Mouse (Mus musculus) MEL (cell line): ENCODE results near the gene Bcat1. TPM values are rescaled to one million over a fixed set of nuclear protein-coding genes. Genes with fewer than 3 reads are reported as not detected.

Source experiments
- DNase-seq: peaks from one replicate; pipeline ENCODE4 v3.0.0; 2011; ENCODE audit warnings: low read depth, low spot score
- H3K27ac ChIP-seq: 2 replicates; pipeline ENCODE4 v1.5.1; 2012; ENCODE audit warnings: low read depth, mild to moderate bottlenecking, control low read depth, low read length, moderate library complexity; ENCODE audit not compliant: control insufficient read depth
- H3K27me3 ChIP-seq, 2 experiments: fragments of 150-350 bp in 1 of 2; sonication (generic) in 1 of 2; 2 replicates each; pipeline ENCODE4 v1.6.1; 2012; ENCODE audit warnings: low read length in 2 of 2, mild to moderate bottlenecking in 2 of 2, improper control_type of control experiment in 1 of 2, moderate library complexity in 1 of 2; ENCODE audit not compliant: insufficient read depth in 2 of 2, control insufficient read depth in 1 of 2
- H3K36me3 ChIP-seq, 2 experiments: 2 replicates each; pipeline ENCODE4 v1.6.1; 2012 to 2014; ENCODE audit warnings: low read length in 2 of 2, improper control_type of control experiment in 1 of 2, inconsistent platforms in 1 of 2, mild to moderate bottlenecking in 1 of 2; ENCODE audit not compliant: insufficient read depth in 2 of 2, control insufficient read depth in 1 of 2
- H3K4me1 ChIP-seq, 2 experiments: fragments of 150-350 bp in 1 of 2; sonication (generic) in 1 of 2; 2 replicates each; pipeline ENCODE4 v1.6.1; 2012; ENCODE audit warnings: low read length in 2 of 2, improper control_type of control experiment in 1 of 2, mild to moderate bottlenecking in 1 of 2; ENCODE audit not compliant: insufficient read depth in 2 of 2, control insufficient read depth in 1 of 2
- H3K4me3 ChIP-seq, 2 experiments: fragments of 150-350 bp in 1 of 2; sonication (generic) in 1 of 2; 2 replicates each; pipeline ENCODE4 v1.5.1; 2012; ENCODE audit warnings: low read depth in 2 of 2, low read length in 2 of 2, mild to moderate bottlenecking in 2 of 2, moderate library complexity in 2 of 2, control low read depth in 1 of 2, improper control_type of control experiment in 1 of 2; ENCODE audit not compliant: control insufficient read depth in 1 of 2, insufficient read depth in 1 of 2
- H3K79me2 ChIP-seq: 2 replicates; pipeline ENCODE4 v1.6.1; 2012; ENCODE audit warnings: mild to moderate bottlenecking, low read length, moderate library complexity; ENCODE audit not compliant: control insufficient read depth, poor library complexity, insufficient read depth
- H3K9ac ChIP-seq: 2 replicates; pipeline ENCODE4 v1.6.1; 2012; ENCODE audit warnings: low read depth, mild to moderate bottlenecking, control low read depth, low read length, moderate library complexity; ENCODE audit not compliant: control insufficient read depth, poor library complexity, severe bottlenecking
- H3K9me3 ChIP-seq: fragments of 150-350 bp; sonication (generic); replicated peaks from 2 replicates; pipeline ENCODE4 v1.6.1; 2012; ENCODE audit warnings: mild to moderate bottlenecking, low read length, improper control_type of control experiment, moderate library complexity; ENCODE audit not compliant: insufficient read depth
- BHLHE40 ChIP-seq: IDR thresholded peaks from 2 replicates; pipeline ENCODE4 v1.6.1; 2012; ENCODE audit warnings: low read depth, mild to moderate bottlenecking, inconsistent platforms, low read length, improper control_type of control experiment, borderline replicate concordance
- CHD1 ChIP-seq: IDR thresholded peaks from 2 replicates; pipeline ENCODE4 v1.6.1; 2012; ENCODE audit warnings: low read depth, mild to moderate bottlenecking, inconsistent platforms, low read length, improper control_type of control experiment
- CHD2 ChIP-seq: IDR thresholded peaks from 2 replicates; pipeline ENCODE4 v1.6.1; 2011; ENCODE audit warnings: low read length, improper control_type of control experiment
- CTCF ChIP-seq, 3 experiments: IDR thresholded peaks in 2 of 3; conservative IDR thresholded peaks in 1 of 3; 2 replicates each; pipeline ENCODE4 v1.5.1; 2011 to 2012; ENCODE audit warnings: low read length in 3 of 3, low read depth in 2 of 3, mild to moderate bottlenecking in 2 of 3, improper control_type of control experiment in 1 of 3, inconsistent platforms in 1 of 3, mixed read lengths in 1 of 3, moderate library complexity in 1 of 3; ENCODE audit not compliant: control insufficient read depth in 1 of 3, insufficient read depth in 1 of 3, poor library complexity in 1 of 3, severe bottlenecking in 1 of 3
- E2F4 ChIP-seq: IDR thresholded peaks from 2 replicates; pipeline ENCODE4 v1.6.1; 2011; ENCODE audit warnings: low read depth, low read length, improper control_type of control experiment, borderline replicate concordance
- ELF1 ChIP-seq: IDR thresholded peaks from 2 replicates; pipeline ENCODE4 v1.6.1; 2014; ENCODE audit warnings: low read depth, mild to moderate bottlenecking, inconsistent platforms, low read length, improper control_type of control experiment, moderate library complexity
- ETS1 ChIP-seq: IDR thresholded peaks from 2 replicates; pipeline ENCODE4 v1.6.1; 2012; ENCODE audit warnings: low read depth, mild to moderate bottlenecking, inconsistent platforms, low read length, improper control_type of control experiment, moderate library complexity
- GABPA ChIP-seq: IDR thresholded peaks from 2 replicates; pipeline ENCODE4 v1.6.1; 2012; ENCODE audit warnings: low read depth, mild to moderate bottlenecking, inconsistent platforms, low read length, improper control_type of control experiment, moderate library complexity
- GATA1 ChIP-seq: IDR thresholded peaks from 2 replicates; pipeline ENCODE4 v1.6.1; 2011; ENCODE audit warnings: low read depth, low read length, improper control_type of control experiment
- HCFC1 ChIP-seq: IDR thresholded peaks from 2 replicates; pipeline ENCODE4 v1.6.1; 2012; ENCODE audit warnings: low read depth, mild to moderate bottlenecking, inconsistent platforms, low read length, improper control_type of control experiment, moderate library complexity
- JUND ChIP-seq: IDR thresholded peaks from 2 replicates; pipeline ENCODE4 v1.6.1; 2011; ENCODE audit warnings: low read depth, mild to moderate bottlenecking, improper control_type of control experiment, low read length
- KAT2A ChIP-seq: conservative IDR thresholded peaks from 2 replicates; pipeline ENCODE4 v1.6.1; 2012; ENCODE audit warnings: low read depth, low read length, improper control_type of control experiment, inconsistent platforms
- MAX ChIP-seq: IDR thresholded peaks from 2 replicates; pipeline ENCODE4 v1.6.1; 2011; ENCODE audit warnings: low read length, improper control_type of control experiment
- MXI1 ChIP-seq: IDR thresholded peaks from 2 replicates; pipeline ENCODE4 v1.6.1; 2011; ENCODE audit warnings: mild to moderate bottlenecking, low read depth, low read length, improper control_type of control experiment
- MYB ChIP-seq: IDR thresholded peaks from 2 replicates; pipeline ENCODE4 v1.6.1; 2011; ENCODE audit warnings: mild to moderate bottlenecking, low read depth, low read length, improper control_type of control experiment
- MYC ChIP-seq: IDR thresholded peaks from 2 replicates; pipeline ENCODE4 v1.6.1; 2011; ENCODE audit warnings: low read depth, mild to moderate bottlenecking, low read length, improper control_type of control experiment, moderate library complexity
- POLR2A ChIP-seq, 2 experiments: IDR thresholded peaks; 2 replicates each; pipeline ENCODE4 v1.6.1; 2011 to 2012; ENCODE audit warnings: low read length in 2 of 2, mild to moderate bottlenecking in 2 of 2, control low read depth in 1 of 2, improper control_type of control experiment in 1 of 2, low read depth in 1 of 2, moderate library complexity in 1 of 2; ENCODE audit not compliant: control insufficient read depth in 1 of 2, insufficient read depth in 1 of 2, poor library complexity in 1 of 2
- POLR2AphosphoS2 ChIP-seq: IDR thresholded peaks from 2 replicates; pipeline ENCODE4 v1.6.1; 2011; ENCODE audit warnings: low read length, improper control_type of control experiment
- RAD21 ChIP-seq: IDR thresholded peaks from 2 replicates; pipeline ENCODE4 v1.6.1; 2011; ENCODE audit warnings: mild to moderate bottlenecking, low read depth, low read length, improper control_type of control experiment
- RCOR1 ChIP-seq: IDR thresholded peaks from 2 replicates; pipeline ENCODE4 v1.6.1; 2012; ENCODE audit warnings: low read depth, mild to moderate bottlenecking, inconsistent platforms, low read length, improper control_type of control experiment
- SMC3 ChIP-seq: IDR thresholded peaks from 2 replicates; pipeline ENCODE4 v1.6.1; 2011; ENCODE audit warnings: low read depth, low read length, improper control_type of control experiment
- TCF12 ChIP-seq: IDR thresholded peaks from 2 replicates; pipeline ENCODE4 v1.6.1; 2014; ENCODE audit warnings: low read depth, mild to moderate bottlenecking, inconsistent platforms, low read length, improper control_type of control experiment, moderate library complexity
- USF1 ChIP-seq: IDR thresholded peaks from 2 replicates; pipeline ENCODE4 v1.6.1; 2014; ENCODE audit warnings: low read depth, mild to moderate bottlenecking, inconsistent platforms, low read length, improper control_type of control experiment, moderate library complexity
- ZC3H11A ChIP-seq: IDR thresholded peaks from 2 replicates; pipeline ENCODE4 v1.6.1; 2012; ENCODE audit warnings: low read depth, mild to moderate bottlenecking, inconsistent platforms, low read length, improper control_type of control experiment
- ZKSCAN1 ChIP-seq: IDR thresholded peaks from 2 replicates; pipeline ENCODE4 v1.6.1; 2012; ENCODE audit warnings: low read depth, mild to moderate bottlenecking, inconsistent platforms, low read length, improper control_type of control experiment, moderate library complexity
- ZNF384 ChIP-seq: IDR thresholded peaks from 2 replicates; pipeline ENCODE4 v1.6.1; 2012; ENCODE audit warnings: low read depth, mild to moderate bottlenecking, inconsistent platforms, low read length, improper control_type of control experiment
- polyA plus RNA-seq, 2 experiments: library from polyadenylated mRNA; stranded (reverse) in 1 of 2; unstranded in 1 of 2; fragments of >175 nt in 1 of 2; fragments of >200 nt in 1 of 2; gene quantifications; 2 replicates each; pipeline versions ENCODE4 v1.2.1 to v1.2.4; 2012; ENCODE audit warnings: low replicate concordance in 2 of 2, low read depth in 1 of 2; ENCODE audit not compliant: insufficient read length in 2 of 2, insufficient read depth in 1 of 2, missing spikeins in 1 of 2
- total RNA-seq: library from RNA; depleted of rRNA; stranded (reverse); fragments of 300-350 nt; gene quantifications from 2 replicates; pipeline ENCODE4 v1.2.3, GENCODE M21; 2012

Gene Bcat1
- total and polyA plus RNA-seq, 3 experiments: not detected

GRCm38 (mm10) chr6:145003459-145003858 lies 72.5 kb downstream of the Bcat1 start:
- DNase-seq: no peak
- Histone ChIP-seq H3K9me3 (no peaks in the 10 kb centered on the region), H3K36me3 (no peaks in the 10 kb centered on the region), H3K27me3 (no peaks in the 10 kb centered on the region), H3K9ac (no peak overlapping the region), H3K79me2 (no peaks in the 10 kb centered on the region), H3K4me3 (no peak overlapping the region), H3K27ac (no peak overlapping the region), H3K4me1 (no peaks in the 10 kb centered on the region)
- TF ChIP-seq MYB (no peak), MYC (no peak), POLR2AphosphoS2 (no peak), ELF1 (no peak), RAD21 (no peak), MAX (no peak), MXI1 (no peak), CHD1 (no peak), TCF12 (no peak), CTCF (IDR thresholded peaks at IDR 0.05 in 2 of 3, conservative IDR thresholded peaks at IDR 0.05 in 1 of 3; ENCODE audit: control insufficient read depth in 1 of 3, insufficient read depth in 1 of 3, low read depth in 2 of 3, low read length in 3 of 3, poor library complexity in 1 of 3, severe bottlenecking in 1 of 3) (no peak), BHLHE40 (no peak), CHD2 (no peak)

DNA sequence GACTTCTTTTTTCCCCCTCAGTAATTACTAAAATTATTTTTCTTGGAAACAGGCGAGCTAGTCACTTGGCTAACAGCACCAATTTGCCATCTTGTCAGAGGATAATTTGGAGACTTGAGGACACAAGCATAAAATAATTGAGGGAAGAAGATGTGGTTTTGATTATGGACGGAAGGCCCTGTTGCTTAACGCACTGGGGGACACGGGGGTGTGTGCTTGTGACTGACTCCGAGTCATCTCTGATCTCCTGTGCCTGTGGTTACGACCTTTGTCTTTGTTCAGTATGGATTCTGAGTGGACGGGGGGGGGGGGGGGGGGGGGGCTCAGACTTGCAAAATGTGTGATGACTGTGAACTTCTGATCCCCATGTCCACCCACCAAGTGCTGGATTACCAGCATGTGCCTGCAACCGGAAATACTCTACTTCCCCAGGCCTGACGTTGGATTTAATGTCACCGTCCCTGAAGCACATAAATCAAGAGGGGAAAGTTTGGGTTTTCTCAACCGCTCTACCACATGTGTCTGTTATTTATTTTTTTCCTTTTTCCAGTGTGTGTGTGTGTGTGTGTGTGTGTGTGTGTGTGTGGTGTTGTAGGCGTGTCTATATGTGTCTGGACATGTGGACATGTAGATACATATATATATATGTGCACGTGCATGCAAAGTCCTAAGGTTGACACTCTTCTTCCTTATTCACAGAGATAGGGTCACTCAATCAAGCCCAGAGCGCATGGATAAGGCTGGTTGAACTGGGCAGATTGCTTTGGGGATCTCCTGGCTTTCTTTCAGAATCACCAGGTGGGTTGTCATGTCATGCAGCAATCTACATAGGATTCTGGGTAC lies 73.7 kb downstream of the Bcat1 start:
- no peak for DNase-seq

GRCm38 (mm10) chr6:145001493-145001892 lies 74.5 kb downstream of the Bcat1 start:
- H3K4me3 ChIP-seq: no peak overlapping the region
- no peak overlapping the region for H3K27ac ChIP-seq
- DNase-seq: no peak
- H3K9ac ChIP-seq: no peak overlapping the region
- no peaks in the 10 kb centered on the region for H3K27me3 ChIP-seq
- H3K79me2 ChIP-seq: no peaks in the 10 kb centered on the region
- no peaks in the 10 kb centered on the region for H3K4me1 ChIP-seq
- H3K9me3 ChIP-seq: no peaks in the 10 kb centered on the region
- H3K36me3 ChIP-seq: no peaks in the 10 kb centered on the region
- TF ChIP-seq MXI1 (no peak), RCOR1 (no peak), ZNF384 (no peak), MYC (no peak), JUND (no peak), SMC3 (no peak), POLR2A (IDR thresholded peaks at IDR 0.05; ENCODE audit: control insufficient read depth in 1 of 2, insufficient read depth in 1 of 2, low read depth in 1 of 2, low read length in 2 of 2, poor library complexity in 1 of 2) (no peak), HCFC1 (no peak), MYB (no peak), MAX (no peak), ZC3H11A (no peak), GATA1 (no peak), TCF12 (no peak), POLR2AphosphoS2 (no peak), GABPA (no peak), E2F4 (no peak)

More for the DNA sequence above, 73.7 kb downstream of the Bcat1 start:
- Histone ChIP-seq H3K79me2 (no peaks in the 10 kb centered on the region), H3K9ac (no peak overlapping the region), H3K9me3 (no peaks in the 10 kb centered on the region), H3K27me3 (no peaks in the 10 kb centered on the region), H3K4me3 (no peak overlapping the region), H3K36me3 (no peaks in the 10 kb centered on the region), H3K4me1 (no peaks in the 10 kb centered on the region), H3K27ac (no peak overlapping the region)
- TF ChIP-seq USF1: no peak
- no peak for TF ChIP-seq KAT2A
- TF ChIP-seq ZC3H11A: no peak
- TF ChIP-seq ELF1: no peak
- TF ChIP-seq MYC: no peak
- TF ChIP-seq ETS1: no peak
- no peak for TF ChIP-seq ZNF384
- no peak for TF ChIP-seq ZKSCAN1
